Mouse (Mus musculus): ENCODE results near the gene Tmem60. TPM values are rescaled to one million over a fixed set of nuclear protein-coding genes. Genes with fewer than 3 reads are reported as not detected.

Tmem60 gene
- polyA plus RNA-seq, 1 experiment from 2014 or later: 36.3 TPM

DNA sequence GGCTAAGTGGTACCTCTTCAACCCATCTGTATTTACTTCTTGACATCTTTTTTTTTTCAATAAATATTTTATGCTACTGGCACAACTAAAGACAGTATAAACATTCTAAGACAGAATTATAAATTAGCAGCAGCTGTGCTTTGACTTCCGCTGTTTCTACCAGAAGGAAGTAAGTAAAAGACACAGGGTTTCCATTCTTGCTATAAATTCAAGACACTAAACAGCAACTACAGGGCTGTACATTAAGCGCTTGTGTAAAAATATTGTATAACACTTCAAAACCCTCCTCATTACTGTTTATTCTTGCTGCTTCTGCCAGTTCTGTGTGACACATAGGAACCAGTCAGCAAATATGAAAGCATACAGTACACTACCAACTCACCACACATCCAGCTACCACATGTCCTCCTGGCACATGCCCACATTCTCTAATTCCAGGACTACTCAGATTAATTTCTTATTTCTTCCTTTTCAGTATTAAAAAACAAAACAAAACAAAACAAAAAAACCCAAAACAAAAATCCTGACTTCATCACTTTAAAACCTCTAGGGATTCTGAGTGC is 16.7 kb upstream of the Tmem60 start:
- no peak overlapping the region for H3K4me3 ChIP-seq (replicated peaks)
- WGBS (ENCODE audit: insufficient replicate concordance): 76% methylated on average over 2 of the region's 2 CpGs
- no peak for ATAC-seq (ENCODE audit: insufficient read depth)

GRCm38 (mm10) chr5:20873146-20873545 is 8.8 kb upstream of the Tmem60 start:
- Histone ChIP-seq H3K4me2 (no peak overlapping the region), H3K27ac (replicated peaks) (no peak overlapping the region), H3K4me1 (replicated peaks) (peaks cover 12% of the 10 kb centered on the region), H3K9ac (no peak overlapping the region), H3K27me3 (no peaks in the 10 kb centered on the region), H3K4me3 (replicated peaks) (no peak overlapping the region), H3K9me3 (replicated peaks) (no peaks in the 10 kb centered on the region), H3K36me3 (replicated peaks) (no peaks in the 10 kb centered on the region)
- ATAC-seq (ENCODE audit: insufficient read depth): no peak
- 72% methylated on average over 1 of the region's 1 CpGs for WGBS (ENCODE audit: insufficient replicate concordance)

More for the DNA sequence above, 16.7 kb upstream of the Tmem60 start:
- no peak overlapping the region for H3K4me2 ChIP-seq
- H3K36me3 ChIP-seq (replicated peaks): no peaks in the 10 kb centered on the region
- H3K9ac ChIP-seq: no peak overlapping the region
- H3K27me3 ChIP-seq: no peaks in the 10 kb centered on the region
- H3K9me3 ChIP-seq (replicated peaks): no peaks in the 10 kb centered on the region
- H3K4me1 ChIP-seq (replicated peaks): no peaks in the 10 kb centered on the region; the same call in 1 of the 2 replicates
- H3K27ac ChIP-seq (replicated peaks): no peak overlapping the region

GRCm38 (mm10) chr5:20876934-20877426 is 5.0 kb upstream of the Tmem60 start:
- Histone ChIP-seq H3K36me3 (replicated peaks) (no peaks in the 10 kb centered on the region), H3K9ac (no peak overlapping the region), H3K4me1 (replicated peaks) (peaks cover 27% of the 10 kb centered on the region), H3K27me3 (no peaks in the 10 kb centered on the region), H3K9me3 (replicated peaks) (no peaks in the 10 kb centered on the region), H3K4me3 (replicated peaks) (no peak overlapping the region), H3K4me2 (no peak overlapping the region), H3K27ac (replicated peaks) (no peak overlapping the region)
- ATAC-seq (ENCODE audit: insufficient read depth): no peak
- 17% methylated on average over 1 of the region's 1 CpGs for WGBS (ENCODE audit: insufficient replicate concordance)

- Histone ChIP-seq H3K36me3 (replicated peaks) (peaks cover 3% of the 10 kb centered on the region; the same call in 1 of the 2 replicates), H3K9me3 (replicated peaks) (no peaks in the 10 kb centered on the region), H3K27ac (replicated peaks) (no peak overlapping the region), H3K4me1 (replicated peaks) (peaks cover 36% of the 10 kb centered on the region), H3K9ac (peak overlapping the region; percentile 9; the same call in 1 of the 2 replicates), H3K27me3 (no peaks in the 10 kb centered on the region), H3K4me2 (peak overlapping the region; percentile 86), H3K4me3 (replicated peaks) (peak overlapping the region; percentile 94)
- 31% methylated on average over 2 of the region's 2 CpGs for WGBS (ENCODE audit: insufficient replicate concordance)
- no peak for ATAC-seq (ENCODE audit: insufficient read depth)
These were observed 1.6 kb upstream of the Tmem60 start for GRCm38 (mm10) chr5:20880386-20880785.

GRCm38 (mm10) chr5:20880797-20881775 is 905 bp upstream of the Tmem60 start:
- Histone ChIP-seq H3K36me3 (replicated peaks) (peaks cover 10% of the 10 kb centered on the region), H3K4me1 (replicated peaks) (peaks cover 36% of the 10 kb centered on the region), H3K27me3 (no peaks in the 10 kb centered on the region), H3K4me2 (peak overlapping the region; percentile 86), H3K9me3 (replicated peaks) (no peaks in the 10 kb centered on the region), H3K4me3 (replicated peaks) (peak overlapping the region; percentile 94), H3K9ac (peak overlapping the region; percentile 98), H3K27ac (replicated peaks) (peak overlapping the region; percentile 96)
- WGBS (ENCODE audit: insufficient replicate concordance): 1% methylated on average over 44 of the region's 64 CpGs
- peak; percentile 4 for ATAC-seq (ENCODE audit: insufficient read depth)

DNA sequence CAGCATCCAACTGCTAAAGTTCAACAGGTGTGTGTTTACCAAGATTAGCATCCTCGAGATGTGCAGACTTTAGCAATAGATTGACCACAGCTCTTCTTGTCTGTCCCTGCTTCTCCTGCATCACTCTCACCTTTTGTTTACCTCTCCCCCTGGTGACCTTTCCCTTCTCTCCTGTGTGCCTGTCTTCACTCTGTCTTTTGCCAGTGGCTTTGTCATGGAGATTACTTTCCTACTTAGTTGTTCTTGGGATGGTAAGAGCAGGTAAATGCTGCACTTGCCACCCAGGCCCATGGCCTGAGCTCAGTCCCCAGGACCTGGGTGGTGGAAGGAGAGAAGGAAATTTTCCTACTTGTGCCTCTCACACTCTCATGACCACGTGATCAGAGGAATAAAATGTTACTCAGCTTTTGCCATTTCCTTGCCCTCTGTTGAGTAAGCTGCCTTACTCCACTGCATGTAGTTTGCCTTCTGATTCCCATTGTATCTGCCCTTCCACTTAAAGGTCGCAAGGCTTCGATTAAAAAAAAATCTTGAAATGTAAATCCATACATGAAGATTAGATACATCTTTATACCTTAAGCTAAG is 2.1 kb downstream of the Tmem60 start:
- peak overlapping the region; percentile 94 for H3K4me3 ChIP-seq (replicated peaks)
- H3K4me2 ChIP-seq: peak overlapping the region; percentile 86
- H3K27me3 ChIP-seq: no peaks in the 10 kb centered on the region
- H3K4me1 ChIP-seq (replicated peaks): peaks cover 32% of the 10 kb centered on the region
- H3K36me3 ChIP-seq (replicated peaks): peaks cover 24% of the 10 kb centered on the region
- no peak for ATAC-seq (ENCODE audit: insufficient read depth)
- peak overlapping the region; percentile 14 for H3K27ac ChIP-seq (replicated peaks)
- H3K9ac ChIP-seq: peak overlapping the region; percentile 7; the same call in 1 of the 2 replicates
- 64% methylated on average over 4 of the region's 4 CpGs for WGBS (ENCODE audit: insufficient replicate concordance)
- H3K9me3 ChIP-seq (replicated peaks): no peaks in the 10 kb centered on the region

GRCm38 (mm10) chr5:20897446-20898167 is 15.6 kb downstream of the Tmem60 start:
- ATAC-seq (ENCODE audit: insufficient read depth): peak; percentile 99
- H3K4me1 ChIP-seq (replicated peaks): peaks cover 29% of the 10 kb centered on the region
- H3K4me2 ChIP-seq: peak overlapping the region; percentile 57
- no peaks in the 10 kb centered on the region for H3K9me3 ChIP-seq (replicated peaks)
- H3K27ac ChIP-seq (replicated peaks): peak overlapping the region; percentile 86
- no peaks in the 10 kb centered on the region for H3K27me3 ChIP-seq
- 0 out of 2 replicates have a peak overlapping the region, but pooled peaks have one; percentile 1 for H3K4me3 ChIP-seq (replicated peaks)
- peaks cover 58% of the 10 kb centered on the region for H3K36me3 ChIP-seq (replicated peaks)
- WGBS (ENCODE audit: insufficient replicate concordance): 26% methylated on average over 2 of the region's 2 CpGs
- H3K9ac ChIP-seq: no peak overlapping the region

- no peaks in the 10 kb centered on the region for H3K9me3 ChIP-seq (replicated peaks)
- WGBS (ENCODE audit: insufficient replicate concordance): 38% methylated on average over 2 of the region's 2 CpGs
- peaks cover 59% of the 10 kb centered on the region for H3K36me3 ChIP-seq (replicated peaks)
- peak; percentile 20 for ATAC-seq (ENCODE audit: insufficient read depth)
- peaks cover 17% of the 10 kb centered on the region for H3K4me1 ChIP-seq (replicated peaks)
- H3K27me3 ChIP-seq: no peaks in the 10 kb centered on the region
- peak overlapping the region; percentile 49 for H3K27ac ChIP-seq (replicated peaks)
- no peak overlapping the region for H3K4me2 ChIP-seq
- H3K9ac ChIP-seq: no peak overlapping the region
- no peak overlapping the region for H3K4me3 ChIP-seq (replicated peaks)
These were observed 22.7 kb downstream of the Tmem60 start for GRCm38 (mm10) chr5:20904647-20905046.

DNA sequence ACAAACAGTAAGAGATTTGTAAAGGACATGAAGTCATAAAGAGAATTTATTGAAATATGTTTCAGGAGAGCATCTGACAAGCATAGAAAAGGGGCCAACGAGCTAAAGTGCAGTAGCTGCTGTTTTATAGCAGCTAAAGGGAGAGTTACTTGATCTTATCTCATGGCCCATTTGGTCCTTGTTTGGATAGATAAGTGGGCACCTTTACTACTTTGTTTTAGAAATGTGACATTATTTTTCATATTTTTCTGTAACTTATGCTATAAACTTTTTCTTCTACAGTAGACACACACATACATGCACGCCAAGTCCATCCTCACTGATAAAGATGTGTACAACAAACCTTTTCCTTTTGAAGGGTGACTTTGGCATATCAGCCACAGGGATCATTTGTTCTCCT is 23.4 kb downstream of the Tmem60 start:
- H3K36me3 ChIP-seq (replicated peaks): peaks cover 59% of the 10 kb centered on the region
- no peak overlapping the region for H3K4me2 ChIP-seq
- no peaks in the 10 kb centered on the region for H3K27me3 ChIP-seq
- no peak overlapping the region for H3K9ac ChIP-seq
- H3K9me3 ChIP-seq (replicated peaks): no peaks in the 10 kb centered on the region
- no peak overlapping the region for H3K4me3 ChIP-seq (replicated peaks)
- H3K27ac ChIP-seq (replicated peaks): 0 out of 2 replicates have a peak overlapping the region, but pooled peaks have one; percentile 55
- WGBS (ENCODE audit: insufficient replicate concordance): 39% methylated on average over 2 of the region's 2 CpGs
- peaks cover 17% of the 10 kb centered on the region for H3K4me1 ChIP-seq (replicated peaks)
- no peak for ATAC-seq (ENCODE audit: insufficient read depth)

DNA sequence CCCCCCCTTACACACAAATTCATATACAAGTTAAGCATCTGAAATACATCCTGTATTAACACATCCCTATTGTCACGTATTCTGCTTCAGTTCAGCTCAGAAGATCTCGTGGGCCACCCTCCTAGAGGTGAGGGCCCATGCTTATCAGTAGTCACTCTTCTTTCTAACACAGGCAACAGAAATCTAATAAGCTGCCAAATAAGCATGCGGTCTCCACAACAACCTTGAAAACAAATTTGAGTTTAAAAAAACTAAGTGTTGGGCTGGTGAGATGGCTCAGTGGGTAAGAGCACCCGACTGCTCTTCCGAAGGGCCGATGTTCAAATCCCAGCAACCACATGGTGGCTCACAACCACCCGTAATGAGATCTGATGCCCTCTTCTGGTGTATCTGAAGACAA is 24.2 kb downstream of the Tmem60 start:
- peaks cover 51% of the 10 kb centered on the region for H3K36me3 ChIP-seq (replicated peaks)
- H3K27ac ChIP-seq (replicated peaks): 0 out of 2 replicates have a peak overlapping the region, but pooled peaks have one; percentile 24
- H3K27me3 ChIP-seq: no peaks in the 10 kb centered on the region
- peak; percentile 55 for ATAC-seq (ENCODE audit: insufficient read depth)
- peaks cover 17% of the 10 kb centered on the region for H3K4me1 ChIP-seq (replicated peaks)
- no peak overlapping the region for H3K4me3 ChIP-seq (replicated peaks)
- H3K9ac ChIP-seq: no peak overlapping the region
- no peaks in the 10 kb centered on the region for H3K9me3 ChIP-seq (replicated peaks)
- 60% methylated on average over 7 of the region's 7 CpGs for WGBS (ENCODE audit: insufficient replicate concordance)
- no peak overlapping the region for H3K4me2 ChIP-seq
